Mouse (Mus musculus) intestine, postnatal 0 days (tissue): ENCODE data around the gene Stpg4. TPM values are rescaled to one million over a fixed set of nuclear protein-coding genes. Genes with fewer than 3 reads are reported as not detected.

Experiments used
- ATAC-seq: fragments of 200-750 bp; cut with Nextera tagmentation; 2 replicates; pipeline ENCODE4 v1.8.0; 2017; ENCODE audit warnings: mild to moderate bottlenecking, moderate TSS enrichment, moderate library complexity
- H3K27ac ChIP-seq: fragments of 300-500 bp; sonication (generic); 2 replicates; pipeline ENCODE4 v1.5.1; 2014; ENCODE audit warnings: mild to moderate bottlenecking, low read depth, low read length, moderate library complexity
- H3K27me3 ChIP-seq: fragments of 300-500 bp; sonication (generic); replicated peaks from 2 replicates; pipeline ENCODE4 v1.6.1; 2014; ENCODE audit warnings: low read length, mixed read lengths; ENCODE audit not compliant: control insufficient read depth, insufficient read depth
- H3K36me3 ChIP-seq: fragments of 300-500 bp; sonication (generic); 2 replicates; pipeline ENCODE4 v1.6.1; 2014; ENCODE audit warnings: mild to moderate bottlenecking, moderate library complexity; ENCODE audit not compliant: control insufficient read depth, insufficient read depth
- H3K4me1 ChIP-seq: fragments of 300-500 bp; sonication (generic); replicated peaks from 2 replicates; pipeline ENCODE4 v1.6.1; 2014; ENCODE audit warnings: antibody characterized with exemption, low read length, mixed read lengths; ENCODE audit not compliant: control insufficient read depth, insufficient read depth
- H3K4me2 ChIP-seq: fragments of 300-500 bp; sonication (generic); replicated peaks from 2 replicates; pipeline ENCODE4 v1.6.1; 2014; ENCODE audit warnings: low read depth, mild to moderate bottlenecking, moderate library complexity
- H3K4me3 ChIP-seq: fragments of 300-500 bp; sonication (generic); 2 replicates; pipeline ENCODE4 v1.5.1; 2014; ENCODE audit warnings: low read depth, low read length
- H3K9ac ChIP-seq: fragments of 300-500 bp; sonication (generic); 2 replicates; pipeline ENCODE4 v1.6.1; 2014; ENCODE audit warnings: mild to moderate bottlenecking, low read depth, low read length
- H3K9me3 ChIP-seq: fragments of 300-500 bp; sonication (generic); 2 replicates; pipeline ENCODE4 v1.6.1; 2016; ENCODE audit warnings: mixed run types; ENCODE audit not compliant: control insufficient read depth
- CTCF ChIP-seq: sonication (generic); IDR thresholded peaks from 2 replicates; pipeline ENCODE4 v1.5.1; 2016; ENCODE audit warnings: low read depth, mild to moderate bottlenecking, control low read depth, antibody characterized with exemption, moderate library complexity
- WGBS: fragments of 180-500 bp; shearing (Covaris S2); extraction: QIAGEN DNeasy Blood & Tissue Kit; methylation state at CpG from one replicate; pipeline ENCODE4 v1.1.7; 2014; 5-methylcytosine and 5-hydroxymethylcytosine counted together
- polyA plus RNA-seq: library from polyadenylated mRNA; unstranded; fragments of >200 nt; fragmentation: Nextera tagmentation; extraction: Ambion mirVana; gene quantifications from 2 replicates; pipeline ENCODE4 v1.2.1, GENCODE M21; 2015

The Stpg4 gene
- polyA plus RNA-seq, 1 experiment from 2014 or later, result not detected

DNA sequence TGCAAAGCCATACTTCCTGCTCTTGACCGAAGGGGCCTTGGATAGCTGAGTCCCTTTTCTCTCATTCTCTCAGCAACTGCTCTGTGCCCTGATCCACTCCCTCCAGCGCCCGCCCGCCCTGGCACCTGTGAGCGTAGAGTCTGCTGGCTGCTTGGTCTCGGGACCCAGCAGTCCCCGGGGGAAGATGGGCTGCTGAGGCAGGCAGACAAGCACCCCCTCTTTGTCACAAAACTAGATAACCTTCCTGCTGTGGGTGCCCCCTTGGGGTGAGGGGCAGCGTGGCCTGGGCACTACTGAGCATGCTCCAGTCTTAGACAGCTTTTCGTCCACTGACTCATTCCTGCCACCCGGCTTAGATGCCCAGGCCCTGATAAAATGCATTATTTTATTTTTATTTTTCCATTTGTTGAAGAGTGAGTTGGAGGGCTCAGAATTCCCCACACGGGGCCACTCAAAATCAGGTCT is 48.3 kb downstream of the Stpg4 start:
- Histone ChIP-seq H3K27me3 (no peaks in the 10 kb centered on the region), H3K4me3 (no peak overlapping the region), H3K36me3 (peaks cover 8% of the 10 kb centered on the region; the same call in 1 of the 2 replicates), H3K9me3 (no peaks in the 10 kb centered on the region), H3K4me1 (no peaks in the 10 kb centered on the region), H3K9ac (no peak overlapping the region), H3K4me2 (no peak overlapping the region), H3K27ac (no peak overlapping the region)
- TF ChIP-seq CTCF, result no peak
- no peak for ATAC-seq
- WGBS, result 82% methylated on average over 11 of the region's 11 CpGs

DNA sequence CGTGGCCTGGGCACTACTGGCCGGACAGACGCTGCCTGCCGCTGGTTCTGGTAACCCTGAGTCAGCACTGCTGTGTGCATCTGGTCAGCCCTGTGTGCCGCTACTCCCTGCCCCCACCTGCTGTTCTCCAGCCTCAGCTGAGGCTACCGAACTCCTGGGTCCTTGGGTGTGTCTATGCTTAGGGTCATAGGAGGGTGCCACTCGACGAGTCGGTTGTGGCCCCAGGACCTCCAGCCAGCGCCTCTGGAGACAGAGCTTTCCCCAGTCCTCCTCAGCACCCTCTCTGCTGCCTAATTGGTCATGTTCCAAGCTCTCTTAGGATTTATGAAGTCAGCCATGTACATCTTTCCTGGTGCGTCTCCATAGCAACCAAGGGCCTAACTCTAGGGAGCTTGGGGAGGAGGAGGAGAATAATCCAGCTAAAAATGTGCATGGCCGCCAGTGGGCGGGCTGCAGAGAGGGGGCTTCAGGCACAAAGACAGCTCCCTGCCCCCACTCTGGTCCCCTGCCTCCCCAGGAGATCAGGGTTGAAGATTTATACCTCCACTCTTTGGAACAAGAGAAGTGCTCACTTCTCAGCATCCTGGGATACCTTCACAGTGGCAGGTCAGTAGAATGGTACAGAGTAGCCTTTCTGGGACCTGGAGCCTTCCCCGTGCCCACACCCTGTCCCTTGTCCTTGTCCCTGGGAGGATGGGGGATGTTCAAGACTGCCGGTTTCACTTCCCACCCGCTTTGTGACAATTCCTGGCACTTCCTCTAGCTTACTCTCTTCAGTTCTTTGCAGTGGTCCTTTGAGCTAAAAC is 49.0 kb downstream of the Stpg4 start:
- ATAC-seq, result no peak
- TF ChIP-seq CTCF, result peak; percentile 24; the same call in 1 of the 2 replicates
- Histone ChIP-seq H3K4me3 (no peak overlapping the region), H3K27me3 (no peaks in the 10 kb centered on the region), H3K4me1 (no peaks in the 10 kb centered on the region), H3K9me3 (no peaks in the 10 kb centered on the region), H3K9ac (no peak overlapping the region), H3K4me2 (no peak overlapping the region), H3K27ac (no peak overlapping the region), H3K36me3 (peaks cover 8% of the 10 kb centered on the region; the same call in 1 of the 2 replicates)
- WGBS, result 69% methylated on average over 16 of the region's 16 CpGs

DNA sequence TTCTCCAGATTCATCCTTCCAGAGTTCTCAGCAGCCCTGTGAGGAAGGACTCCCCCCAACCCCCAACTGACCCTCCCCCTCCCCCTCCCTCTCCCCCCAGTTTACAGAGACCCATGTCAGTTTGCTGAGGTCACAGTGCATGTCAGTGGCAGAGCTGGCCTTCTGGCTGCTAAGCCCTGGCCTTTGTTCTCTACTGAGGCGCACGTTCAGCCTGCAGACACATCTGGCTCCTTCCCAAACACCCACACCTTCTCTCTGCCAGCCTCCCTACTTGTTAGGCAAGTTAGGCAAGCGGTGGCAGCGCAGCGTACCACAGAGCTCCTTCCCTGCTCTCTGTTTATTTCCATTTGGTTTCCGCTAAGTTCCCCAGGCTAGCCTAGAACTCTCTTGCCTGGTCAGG is 50.0 kb downstream of the Stpg4 start:
- no peak for TF ChIP-seq CTCF
- Histone ChIP-seq H3K27ac (no peak overlapping the region), H3K4me2 (no peak overlapping the region), H3K4me1 (no peaks in the 10 kb centered on the region), H3K4me3 (no peak overlapping the region), H3K9ac (no peak overlapping the region), H3K9me3 (no peaks in the 10 kb centered on the region), H3K27me3 (no peaks in the 10 kb centered on the region), H3K36me3 (peaks cover 8% of the 10 kb centered on the region; the same call in 1 of the 2 replicates)
- no peak for ATAC-seq
- 87% methylated on average over 4 of the region's 6 CpGs for WGBS

- Histone ChIP-seq H3K27ac (no peak overlapping the region; the same call in 1 of the 2 replicates), H3K36me3 (peaks cover 8% of the 10 kb centered on the region; the same call in 1 of the 2 replicates), H3K4me1 (no peaks in the 10 kb centered on the region), H3K9me3 (no peaks in the 10 kb centered on the region), H3K4me2 (no peak overlapping the region), H3K9ac (no peak overlapping the region), H3K27me3 (no peaks in the 10 kb centered on the region), H3K4me3 (no peak overlapping the region)
- WGBS, result 88% methylated on average over 6 of the region's 6 CpGs
- no peak for ATAC-seq
- TF ChIP-seq CTCF, result no peak
Measured at GRCm38 (mm10) chr17:87376831-87377471, 50.6 kb downstream of the Stpg4 start.

GRCm38 (mm10) chr17:87375941-87376511 is 51.5 kb downstream of the Stpg4 start:
- H3K9me3 ChIP-seq, result no peaks in the 10 kb centered on the region
- peak; percentile 17; the same call in 1 of the 2 replicates for ATAC-seq
- H3K4me3 ChIP-seq, result no peak overlapping the region
- H3K27ac ChIP-seq, result peak overlapping the region; percentile 50; the same call in 1 of the 2 replicates
- 39% methylated on average over 10 of the region's 10 CpGs for WGBS
- no peak overlapping the region for H3K9ac ChIP-seq
- no peaks in the 10 kb centered on the region for H3K27me3 ChIP-seq
- no peak for TF ChIP-seq CTCF
- no peak overlapping the region for H3K4me2 ChIP-seq
- H3K36me3 ChIP-seq, result peaks cover 8% of the 10 kb centered on the region; the same call in 1 of the 2 replicates
- no peaks in the 10 kb centered on the region for H3K4me1 ChIP-seq

DNA sequence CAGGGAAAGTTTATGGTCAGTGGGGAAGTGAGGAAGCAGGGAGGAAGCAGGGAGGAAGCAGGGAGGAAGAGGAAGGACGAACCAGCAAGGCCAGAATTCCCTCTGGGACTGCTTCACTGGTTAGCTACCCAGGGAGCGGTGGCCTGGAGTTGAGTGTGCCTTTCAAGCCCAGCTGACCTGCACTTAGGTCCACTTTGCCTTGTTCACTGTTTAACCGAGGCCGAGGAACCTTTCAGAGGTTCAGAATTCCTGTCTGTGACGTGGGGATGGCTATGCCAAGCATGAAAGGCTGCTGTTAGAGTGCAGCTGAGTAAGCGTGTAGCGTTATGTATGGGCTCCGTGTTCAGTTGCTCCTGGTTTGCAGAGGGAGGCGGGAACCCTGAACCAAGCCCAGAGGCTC is 54.2 kb downstream of the Stpg4 start:
- Histone ChIP-seq H3K36me3 (peaks cover 10% of the 10 kb centered on the region), H3K4me3 (no peak overlapping the region), H3K9me3 (no peaks in the 10 kb centered on the region), H3K4me2 (no peak overlapping the region), H3K9ac (no peak overlapping the region), H3K27ac (no peak overlapping the region), H3K27me3 (no peaks in the 10 kb centered on the region), H3K4me1 (no peaks in the 10 kb centered on the region)
- no peak for ATAC-seq
- WGBS, result 87% methylated on average over 9 of the region's 9 CpGs
- no peak for TF ChIP-seq CTCF
